Mouse (Mus musculus) splenic B cell, adult 2 months (primary cell): Measurements from ENCODE around the gene Clic4.

Experiments used
- DNase-seq: peaks from one replicate; pipeline ENCODE4 v3.0.0-alpha.2; 2011; ENCODE audit warnings: low read depth, low spot score
- H3K27me3 ChIP-seq: 2 replicates; pipeline ENCODE4 v1.6.1; 2012; ENCODE audit warnings: mild to moderate bottlenecking, low read length, moderate library complexity, mixed read lengths; ENCODE audit not compliant: control insufficient read depth, poor library complexity, insufficient read depth, severe bottlenecking
- H3K36me3 ChIP-seq: 2 replicates; pipeline ENCODE4 v1.6.1; 2012; ENCODE audit warnings: mild to moderate bottlenecking, low read length, moderate library complexity, mixed read lengths; ENCODE audit not compliant: control insufficient read depth, poor library complexity, insufficient read depth, severe bottlenecking

Gene Clic4

GRCm38 (mm10) chr4:135241669-135242068 lies 30.9 kb downstream of the Clic4 start:
- no peak for DNase-seq
- no peaks in the 10 kb centered on the region for H3K27me3 ChIP-seq
- 0 out of 2 replicates have a peak, but pooled peaks cover 5% of the 10 kb centered on the region for H3K36me3 ChIP-seq

- H3K27me3 ChIP-seq, result no peaks in the 10 kb centered on the region
- DNase-seq, result no peak
These were observed 31.5 kb downstream of the Clic4 start for GRCm38 (mm10) chr4:135241106-135241505.

GRCm38 (mm10) chr4:135240329-135240728 lies 32.3 kb downstream of the Clic4 start:
- peak; percentile 70 for DNase-seq
- no peaks in the 10 kb centered on the region for H3K27me3 ChIP-seq

More at GRCm38 (mm10) chr4:135241106-135241505, 31.5 kb downstream of the Clic4 start:
- peaks cover 7% of the 10 kb centered on the region; the same call in 1 of the 2 replicates for H3K36me3 ChIP-seq

GRCm38 (mm10) chr4:135238706-135239510 lies 33.7 kb downstream of the Clic4 start:
- peak; percentile 29 for DNase-seq
- no peaks in the 10 kb centered on the region for H3K27me3 ChIP-seq
- H3K36me3 ChIP-seq, result peaks cover 8% of the 10 kb centered on the region; the same call in 1 of the 2 replicates

More at GRCm38 (mm10) chr4:135240329-135240728, 32.3 kb downstream of the Clic4 start:
- peaks cover 8% of the 10 kb centered on the region; the same call in 1 of the 2 replicates for H3K36me3 ChIP-seq

- H3K27me3 ChIP-seq, result no peaks in the 10 kb centered on the region
- H3K36me3 ChIP-seq, result peaks cover 8% of the 10 kb centered on the region; the same call in 1 of the 2 replicates
- no peak for DNase-seq
These were observed 36.0 kb downstream of the Clic4 start for GRCm38 (mm10) chr4:135236658-135237057.

GRCm38 (mm10) chr4:135235546-135235945 lies 37.1 kb downstream of the Clic4 start:
- H3K36me3 ChIP-seq, result peaks cover 8% of the 10 kb centered on the region; the same call in 1 of the 2 replicates
- H3K27me3 ChIP-seq, result no peaks in the 10 kb centered on the region

GRCm38 (mm10) chr4:135232563-135232962 lies 40.1 kb downstream of the Clic4 start:
- Histone ChIP-seq H3K36me3 (peaks cover 8% of the 10 kb centered on the region; the same call in 1 of the 2 replicates), H3K27me3 (no peaks in the 10 kb centered on the region)
- peak; percentile 24 for DNase-seq

More at GRCm38 (mm10) chr4:135235546-135235945, 37.1 kb downstream of the Clic4 start:
- no peak for DNase-seq

- DNase-seq, result no peak
- peaks cover 2% of the 10 kb centered on the region; the same call in 1 of the 2 replicates for H3K36me3 ChIP-seq
- H3K27me3 ChIP-seq, result no peaks in the 10 kb centered on the region
These were observed 41.1 kb downstream of the Clic4 start for GRCm38 (mm10) chr4:135231543-135231942.

GRCm38 (mm10) chr4:135231136-135231535 lies 41.5 kb downstream of the Clic4 start:
- Histone ChIP-seq H3K27me3 (no peaks in the 10 kb centered on the region), H3K36me3 (peaks cover under 1% of the 10 kb centered on the region; the same call in 1 of the 2 replicates)
- DNase-seq, result no peak

GRCm38 (mm10) chr4:135230661-135231060 lies 42.0 kb downstream of the Clic4 start:
- no peaks in the 10 kb centered on the region for H3K27me3 ChIP-seq
- no peaks in the 10 kb centered on the region for H3K36me3 ChIP-seq
- DNase-seq, result no peak

GRCm38 (mm10) chr4:135229871-135230270 lies 42.7 kb downstream of the Clic4 start:
- Histone ChIP-seq H3K27me3 (no peaks in the 10 kb centered on the region), H3K36me3 (no peaks in the 10 kb centered on the region)
- no peak for DNase-seq

- DNase-seq, result peak; percentile 56
- H3K27me3 ChIP-seq, result no peaks in the 10 kb centered on the region
- H3K36me3 ChIP-seq, result peaks cover 3% of the 10 kb centered on the region; the same call in 1 of the 2 replicates
These were observed 44.5 kb downstream of the Clic4 start for GRCm38 (mm10) chr4:135228136-135228535.

- DNase-seq, result peak; percentile 82
- H3K36me3 ChIP-seq, result peaks cover 4% of the 10 kb centered on the region; the same call in 1 of the 2 replicates
These were observed 46.5 kb downstream of the Clic4 start for GRCm38 (mm10) chr4:135226008-135226667.

GRCm38 (mm10) chr4:135223808-135224207 lies 48.8 kb downstream of the Clic4 start:
- Histone ChIP-seq H3K27me3 (no peaks in the 10 kb centered on the region), H3K36me3 (peaks cover 5% of the 10 kb centered on the region; the same call in 1 of the 2 replicates)
- no peak for DNase-seq

More at GRCm38 (mm10) chr4:135226008-135226667, 46.5 kb downstream of the Clic4 start:
- no peaks in the 10 kb centered on the region for H3K27me3 ChIP-seq
